Mouse (Mus musculus): ENCODE results near the gene Ankrd53.

GRCm38 (mm10) chr6:83744126-83744525, 18.3 kb upstream of the Ankrd53 start:
- TF ChIP-seq CTCF (IDR thresholded peaks at IDR 0.05; ENCODE audit: low read depth) (no peak), EP300 (optimal IDR thresholded peaks at IDR 0.05) (no peak)
